Mouse (Mus musculus) left cerebral cortex, postnatal 4 days (tissue): ENCODE results near the gene Pla2r1. TPM values are rescaled to one million over a fixed set of nuclear protein-coding genes. Genes with fewer than 3 reads are reported as not detected.

Source experiments
- total RNA-seq, 2 experiments: library from RNA; stranded (reverse); gene quantifications; 2 replicates each; pipeline ENCODE4 v1.2.3; 2021

Gene Pla2r1
- total RNA-seq, 2 experiments from 2014 or later: 0.34 to 1.0 TPM

Other genes starting within 250 kb of the Pla2r1 start
- gene Ly75, start 170.0 kb downstream of the Pla2r1 start, total RNA-seq: 1 to 10 TPM; 5.1 to 6.7 TPM
- not detected for gene Itgb6, start 169.3 kb upstream of the Pla2r1 start, total RNA-seq